35 mouse cellular contexts compared by ENCODE assay signal in genomic region chr16:89701741-89702140, GRCm38 (mm10).
"Had no signal": no experiment of that assay in that cellular context is flagged by ENCODE, and none has a peak within 500 bp of the region (broad histone marks: within the 10 kb centered on the region; RNA-seq: fewer than 3 reads in every experiment).

No protein-coding gene starts in this region.

- H3K4me1 ChIP-seq: intestine, embryonic 15.5 days had no signal

- H3K27ac ChIP-seq: heart, embryonic 10.5 days; heart, embryonic 13.5 days; heart, embryonic 15.5 days; hindbrain, embryonic 10.5 days; hindbrain, embryonic 12.5 days; hindbrain, embryonic 13.5 days; hindbrain, embryonic 14.5 days; hindbrain, embryonic 15.5 days; hindbrain, postnatal 0 days; intestine, embryonic 15.5 days; kidney, embryonic 15.5 days; kidney, postnatal 0 days; layer of hippocampus, adult 2 months had no signal

- H3K9ac ChIP-seq: heart, embryonic 12.5 days; heart, embryonic 13.5 days; heart, embryonic 15.5 days; hindbrain, embryonic 12.5 days; hindbrain, embryonic 13.5 days; hindbrain, embryonic 14.5 days; hindbrain, embryonic 15.5 days; intestine, embryonic 15.5 days; kidney, embryonic 15.5 days had no signal

- H3K4me3 ChIP-seq: heart, embryonic 10.5 days; heart, embryonic 12.5 days; heart, embryonic 13.5 days; heart, embryonic 15.5 days; hindbrain, embryonic 10.5 days; hindbrain, embryonic 12.5 days; hindbrain, embryonic 13.5 days; hindbrain, embryonic 15.5 days; intestine, embryonic 15.5 days; kidney, embryonic 15.5 days; layer of hippocampus, adult 2 months had no signal

- H3K36me3 ChIP-seq: heart, embryonic 10.5 days; heart, embryonic 12.5 days; heart, embryonic 13.5 days; heart, embryonic 15.5 days; hindbrain, embryonic 10.5 days; hindbrain, embryonic 12.5 days; hindbrain, embryonic 13.5 days; hindbrain, embryonic 15.5 days; intestine, embryonic 15.5 days; kidney, embryonic 15.5 days had no signal

- H3K27me3 ChIP-seq: heart, embryonic 12.5 days; heart, embryonic 13.5 days; heart, embryonic 15.5 days; hindbrain, embryonic 12.5 days; hindbrain, embryonic 13.5 days; hindbrain, embryonic 15.5 days; intestine, embryonic 15.5 days; kidney, embryonic 15.5 days had no signal

- H3K9me3 ChIP-seq: heart, embryonic 10.5 days; heart, embryonic 12.5 days; heart, embryonic 13.5 days; heart, embryonic 15.5 days; hindbrain, embryonic 10.5 days; hindbrain, embryonic 12.5 days; hindbrain, embryonic 13.5 days; hindbrain, embryonic 15.5 days; intestine, embryonic 15.5 days; kidney, embryonic 15.5 days had no signal

- H3K4me2 ChIP-seq: heart, embryonic 11.5 days; heart, embryonic 12.5 days; heart, embryonic 13.5 days; heart, embryonic 15.5 days; hindbrain, embryonic 12.5 days; hindbrain, embryonic 13.5 days; hindbrain, embryonic 14.5 days; hindbrain, embryonic 15.5 days; intestine, embryonic 15.5 days; kidney, embryonic 15.5 days had no signal

- ATAC-seq: hindbrain, embryonic 16.5 days; hindbrain, postnatal 0 days; inflammation-experienced regulatory T-cells, adult 6 months; intestine, embryonic 15.5 days; intestine, embryonic 16.5 days; intestine, postnatal 0 days had no signal

- DNase-seq: heart, postnatal 10 days; heart, postnatal 14 days; heart, postnatal 36 days; heart, postnatal 4 days; kidney, adult 11 months; kidney, adult 18-20 months; kidney, adult 2 months; kidney, adult 8-10 months; kidney, adult 9 months; kidney, postnatal 10 days; kidney, postnatal 14 days; kidney, postnatal 25 days; kidney, postnatal 36 days; kidney, postnatal 4 days; layer of hippocampus, adult 9-11 months; layer of hippocampus, postnatal 36 days had no signal
